Mouse (Mus musculus): ENCODE results near the gene Edn3.

DNA sequence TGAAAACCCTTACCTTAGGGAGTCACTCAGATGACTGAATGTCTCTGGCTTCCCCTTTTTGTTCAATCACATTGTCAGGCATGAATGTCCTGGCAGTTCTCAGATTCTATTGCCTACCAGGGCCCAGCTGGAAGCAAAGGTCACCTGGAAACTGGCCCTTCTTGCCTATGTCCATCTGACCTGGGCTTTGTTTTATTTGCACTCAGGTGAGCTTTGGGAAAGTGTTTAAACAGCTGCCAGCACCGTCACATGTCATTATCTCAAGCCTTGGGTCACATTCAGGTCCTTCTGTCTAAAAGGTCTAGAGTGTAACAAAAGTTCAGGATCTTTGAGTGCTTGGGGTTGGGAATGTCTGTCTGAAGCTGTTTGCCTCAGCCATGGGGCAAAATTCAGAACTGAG, 43.2 kb downstream of the Edn3 start:
- TF ChIP-seq CTCF (IDR thresholded peaks at IDR 0.05; ENCODE audit: borderline replicate concordance, insufficient read depth, low read length) (no peak), POLR2A (IDR thresholded peaks at IDR 0.05; ENCODE audit: low read depth, low read length) (no peak)

Data from embryonic fibroblast, embryonic 13.5 days (primary cell).